Mouse (Mus musculus): ENCODE results near the gene A2ml1.
"Not testable (repeated sequence)": the region's sequence is repeated elsewhere in the genome, so short reads cannot be mapped to it uniquely, and the experiment has no call there.

DNA sequence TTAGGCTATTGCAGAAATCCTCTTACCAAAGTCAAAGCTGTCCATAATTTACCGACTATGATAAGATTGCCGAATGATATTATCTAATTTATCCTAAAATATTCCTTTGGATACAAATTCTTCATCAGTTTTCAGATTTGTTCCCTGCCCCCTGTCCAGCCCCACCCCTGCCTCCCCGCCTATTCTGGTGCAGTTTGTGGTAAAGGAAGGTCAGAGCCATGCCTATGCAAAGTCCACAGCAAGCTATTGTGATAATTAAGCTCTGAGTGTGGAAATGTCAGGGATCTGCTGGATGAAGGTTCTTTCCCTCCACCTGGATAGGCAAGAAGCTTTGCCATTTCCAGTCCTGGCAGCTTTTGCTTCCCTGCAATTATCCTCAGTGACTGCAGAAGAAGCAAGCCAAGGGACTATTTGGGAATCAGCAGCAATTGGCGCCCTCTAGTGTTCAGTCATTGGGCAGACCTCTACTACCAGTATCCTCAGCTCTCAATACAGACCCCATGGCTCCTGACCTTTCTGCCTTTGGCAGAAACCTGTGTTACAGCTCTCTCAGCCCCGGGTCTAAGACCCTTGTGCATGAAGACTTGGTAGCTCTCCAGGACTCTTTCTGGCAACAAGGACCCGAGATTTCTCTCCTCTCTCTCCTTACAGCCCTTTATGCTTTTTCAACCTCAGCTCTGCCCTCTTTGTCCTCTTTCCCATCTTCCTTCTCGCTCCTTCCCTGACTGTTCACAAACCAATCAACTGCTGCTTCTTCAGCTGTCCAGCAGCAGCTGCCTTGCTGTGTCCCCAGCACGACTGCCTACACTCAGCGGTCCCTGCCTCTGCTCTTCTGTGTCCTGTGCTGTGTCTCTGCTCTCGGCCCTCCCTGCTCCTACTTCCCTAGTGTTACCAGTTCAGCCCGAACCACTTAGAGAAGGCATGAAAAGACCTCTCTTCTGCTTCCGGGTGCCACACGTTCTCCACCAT is 48.6 kb upstream of the A2ml1 start:
- TF ChIP-seq CTCF (IDR thresholded peaks at IDR 0.05; ENCODE audit: borderline replicate concordance, control insufficient read depth, extremely low read depth, insufficient read depth, low read length, poor library complexity); POLR2A (IDR thresholded peaks at IDR 0.05; ENCODE audit: control insufficient read depth, extremely low read depth, insufficient read depth, low read length, poor library complexity): not testable (repeated sequence)
